Mouse (Mus musculus): Measurements from ENCODE around the gene Srd5a1.
"Not testable (repeated sequence)": the region's sequence is repeated elsewhere in the genome, so short reads cannot be mapped to it uniquely, and the experiment has no call there.

The Srd5a1 gene

DNA sequence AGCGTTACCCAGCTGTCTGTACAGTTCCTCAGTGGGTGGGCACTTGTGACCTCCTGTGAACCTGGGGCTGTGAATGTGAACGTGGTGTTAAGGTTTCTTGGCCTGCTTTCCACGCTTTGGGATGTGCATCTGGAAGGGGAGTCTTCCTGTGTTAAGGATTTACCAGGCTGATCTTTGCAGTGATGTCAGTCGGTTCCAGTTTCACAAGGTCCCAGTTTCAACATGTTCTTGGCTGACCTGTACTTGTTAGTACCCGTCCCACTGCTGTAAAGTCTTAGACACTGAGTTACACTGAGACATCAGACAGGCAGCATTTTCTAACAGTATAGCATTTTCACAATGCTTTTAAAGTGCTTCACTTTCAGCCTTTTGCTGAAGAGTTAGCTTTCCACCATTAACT, 12.6 kb upstream of the Srd5a1 start:
- DNase-seq = no peak

DNA sequence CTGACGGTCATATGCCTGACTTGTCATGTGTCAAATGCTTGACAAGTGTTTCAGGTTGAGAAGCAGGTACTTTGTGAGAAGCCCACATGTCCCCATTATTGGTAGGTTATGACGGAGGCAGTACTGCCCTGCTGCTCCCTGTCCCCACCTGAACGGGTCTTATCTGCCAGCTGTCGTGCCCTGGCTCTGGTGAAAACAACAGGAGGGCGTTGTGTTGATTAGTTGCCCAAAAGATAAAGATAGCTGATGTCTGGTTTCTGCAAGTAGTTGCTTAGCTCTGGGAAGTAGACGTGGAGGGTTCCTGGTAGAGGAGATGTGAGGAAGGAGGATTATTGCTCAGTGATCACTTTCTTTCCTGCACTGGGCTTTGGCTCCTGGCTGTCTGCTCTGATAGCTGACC, 5.5 kb upstream of the Srd5a1 start:
- no peak for DNase-seq

DNA sequence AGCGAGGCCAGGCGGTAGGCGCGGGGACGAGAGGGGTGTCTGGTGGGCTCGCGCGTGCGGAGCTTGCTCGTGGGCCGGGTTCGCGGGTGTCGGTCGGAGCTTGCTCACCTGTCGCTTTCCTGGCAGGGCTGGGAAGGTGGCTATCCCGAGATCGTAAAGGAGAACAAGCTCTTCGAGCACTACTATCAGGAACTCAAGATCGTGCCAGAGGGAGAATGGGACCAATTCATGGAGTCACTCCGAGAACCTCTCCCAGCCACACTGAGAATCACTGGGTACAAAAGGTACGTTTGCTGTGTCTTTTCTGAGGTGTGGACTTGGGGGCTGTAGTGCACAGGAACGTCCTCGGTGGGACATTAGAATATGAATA, 918 bp upstream of the Srd5a1 start:
- no peak for DNase-seq

DNA sequence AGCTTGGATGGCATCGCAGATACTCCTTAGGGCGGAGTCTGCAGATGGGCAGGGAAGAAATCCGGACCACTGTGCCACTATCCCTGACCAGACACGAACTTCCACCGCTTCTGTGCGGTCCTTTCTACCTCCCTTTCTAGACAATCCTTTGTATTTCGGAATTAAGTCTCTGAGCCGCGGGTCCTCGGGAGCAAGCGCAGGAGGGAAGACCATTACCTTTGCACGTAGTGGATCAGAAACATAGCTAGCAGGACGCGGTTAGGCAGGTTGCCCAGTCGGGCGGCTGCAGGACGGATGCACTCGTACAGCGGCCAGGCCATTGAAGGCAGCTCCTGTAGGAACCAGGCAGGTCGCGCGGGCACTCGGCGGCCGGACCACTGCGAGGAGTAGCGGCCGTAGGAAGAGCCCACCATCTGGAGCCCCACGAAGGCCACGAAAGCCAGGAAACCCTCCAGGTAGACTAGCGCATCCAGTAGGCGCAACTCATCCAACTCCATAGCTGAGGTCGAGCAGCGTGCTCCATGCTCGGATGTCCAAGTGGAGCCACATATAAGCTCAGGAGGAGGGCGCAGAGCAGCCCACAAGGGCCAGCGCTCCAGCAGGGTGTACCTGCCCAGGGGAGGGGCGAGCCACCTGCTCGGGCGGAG, 368 bp downstream of the Srd5a1 start:
- peak; percentile 62 for DNase-seq

DNA sequence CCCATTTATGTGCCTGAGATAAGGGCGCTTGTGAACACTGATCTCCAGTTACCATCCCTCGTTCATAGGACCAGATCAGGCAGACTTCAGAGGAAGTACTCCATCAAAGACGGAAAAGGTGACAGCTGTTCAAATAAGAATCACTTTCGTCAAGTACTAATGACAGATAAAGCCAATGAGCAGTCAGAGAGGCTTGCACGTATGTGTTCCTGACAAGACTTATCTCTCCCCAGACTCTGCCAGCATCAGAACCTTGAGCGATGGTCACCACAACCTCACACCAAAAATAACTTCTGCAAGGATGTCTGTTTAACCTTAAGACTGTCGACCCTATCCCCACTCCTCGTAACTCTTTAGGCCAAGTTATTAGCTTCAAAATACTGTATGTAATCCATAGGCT, 2.5 kb downstream of the Srd5a1 start:
- no peak for DNase-seq

DNA sequence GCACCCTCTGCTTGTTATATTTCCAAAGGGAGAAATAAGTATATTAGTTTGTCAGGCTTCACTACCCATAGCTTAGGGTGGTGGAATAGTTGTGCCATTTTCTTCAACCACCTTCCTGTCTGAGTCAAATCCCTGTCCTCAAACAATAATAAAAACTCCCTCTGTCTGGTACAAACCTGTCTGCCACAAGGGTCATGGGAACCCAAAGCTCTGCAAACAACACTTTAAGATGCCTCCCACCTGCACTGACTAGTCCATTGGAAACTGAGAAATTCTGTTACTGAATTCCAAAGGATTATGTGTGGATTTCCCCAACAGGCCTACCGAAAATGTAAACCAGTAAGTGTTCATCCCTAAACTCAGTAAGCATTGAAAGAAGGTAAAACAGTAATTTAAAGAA, 6.6 kb downstream of the Srd5a1 start:
- DNase-seq = no peak

DNA sequence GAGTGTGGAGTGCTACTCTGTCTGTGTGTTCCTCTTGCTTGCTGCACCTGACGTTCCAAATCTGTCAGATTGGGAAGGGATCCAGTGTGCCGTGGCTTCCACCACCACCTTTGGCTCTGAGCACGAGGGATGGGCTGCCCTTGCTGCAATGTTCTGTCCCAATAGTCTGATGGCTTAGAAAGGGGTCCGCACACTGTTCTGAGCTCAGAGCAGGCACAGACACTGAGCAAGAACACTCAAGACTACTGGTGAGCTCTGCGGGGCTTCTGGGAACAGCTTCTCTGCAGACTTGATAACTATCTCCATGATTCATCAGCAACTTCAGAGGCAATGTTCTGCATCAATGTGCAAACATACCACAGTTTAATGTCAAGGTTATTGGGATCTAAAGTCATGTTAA, 9.9 kb downstream of the Srd5a1 start:
- DNase-seq = no peak

DNA sequence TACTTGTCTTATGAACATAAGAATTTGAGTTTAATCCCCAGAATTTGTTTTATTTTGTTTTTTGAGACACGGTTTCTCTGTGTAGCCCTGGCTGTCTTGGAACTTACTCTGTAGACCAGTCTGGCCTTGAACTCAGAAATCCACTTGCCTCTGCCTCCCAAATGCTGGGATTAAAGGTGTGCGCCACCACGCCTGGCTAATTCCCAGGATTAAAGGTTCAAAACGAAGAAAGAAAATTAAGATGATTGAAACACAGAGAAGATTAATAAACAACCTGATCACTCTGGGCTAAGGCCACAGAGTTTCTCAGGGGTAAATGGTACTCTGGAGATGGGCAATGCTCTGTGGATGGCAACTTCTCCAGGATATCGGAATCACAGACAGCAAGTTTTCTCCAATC, 10.4 kb downstream of the Srd5a1 start:
- DNase-seq = not testable (repeated sequence)

DNA sequence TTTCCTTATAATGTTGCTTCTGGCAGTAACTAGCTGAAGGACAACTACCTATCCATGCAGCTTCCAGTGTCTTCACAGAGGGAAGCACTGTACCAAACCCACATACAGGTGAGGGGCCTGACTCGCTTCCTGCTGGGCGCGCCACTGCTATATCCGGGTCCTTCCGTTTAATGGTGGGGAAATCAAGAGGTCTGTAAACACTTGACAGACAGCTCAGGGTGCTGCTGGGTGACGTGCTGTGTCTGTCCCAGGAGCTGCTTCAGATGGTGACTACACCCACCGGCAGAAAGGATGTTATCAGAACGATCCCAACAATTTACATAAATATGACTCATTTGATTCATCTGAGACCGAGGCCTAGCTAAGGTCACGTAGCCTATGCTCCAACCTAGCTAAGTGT, 12.4 kb downstream of the Srd5a1 start:
- no peak for DNase-seq

DNA sequence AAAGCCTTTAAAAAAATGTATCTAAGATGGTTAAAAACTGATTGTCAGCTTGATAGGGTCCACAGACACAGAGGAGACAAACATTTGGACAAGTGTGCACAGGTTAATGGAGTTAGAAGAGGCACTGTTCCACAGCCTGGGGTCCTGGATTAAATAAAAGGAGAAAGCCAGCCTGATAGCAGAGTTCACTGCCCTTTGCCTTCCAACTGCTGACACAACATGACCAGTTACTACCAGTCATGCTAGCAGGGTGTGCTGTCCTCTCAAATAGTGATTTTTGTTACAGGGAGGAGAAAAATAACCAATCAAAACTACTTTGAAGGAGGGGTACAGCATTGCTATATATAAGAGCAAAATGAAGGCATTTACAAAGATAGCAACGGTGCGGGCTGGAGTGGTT, 14.7 kb downstream of the Srd5a1 start:
- no peak for DNase-seq

DNA sequence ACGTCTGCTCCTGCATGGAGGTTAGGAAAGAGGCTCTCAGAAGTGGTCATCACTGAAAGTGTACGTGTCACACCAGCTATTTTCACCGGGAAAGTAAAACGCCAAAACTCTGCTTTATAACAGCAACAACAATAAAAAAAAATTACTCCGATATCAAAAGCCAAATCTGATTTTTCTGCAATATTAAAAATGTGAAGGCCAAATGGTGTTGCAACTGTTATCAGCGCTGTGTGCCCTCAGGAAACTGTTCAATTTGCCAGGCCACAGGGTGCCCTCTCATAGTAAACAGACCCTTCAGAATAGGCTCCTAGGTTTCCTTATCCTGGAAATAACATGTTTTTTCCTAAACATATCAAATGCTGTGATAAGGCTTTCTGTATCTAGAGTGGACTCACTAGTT, 15.3 kb downstream of the Srd5a1 start:
- DNase-seq = no peak

DNA sequence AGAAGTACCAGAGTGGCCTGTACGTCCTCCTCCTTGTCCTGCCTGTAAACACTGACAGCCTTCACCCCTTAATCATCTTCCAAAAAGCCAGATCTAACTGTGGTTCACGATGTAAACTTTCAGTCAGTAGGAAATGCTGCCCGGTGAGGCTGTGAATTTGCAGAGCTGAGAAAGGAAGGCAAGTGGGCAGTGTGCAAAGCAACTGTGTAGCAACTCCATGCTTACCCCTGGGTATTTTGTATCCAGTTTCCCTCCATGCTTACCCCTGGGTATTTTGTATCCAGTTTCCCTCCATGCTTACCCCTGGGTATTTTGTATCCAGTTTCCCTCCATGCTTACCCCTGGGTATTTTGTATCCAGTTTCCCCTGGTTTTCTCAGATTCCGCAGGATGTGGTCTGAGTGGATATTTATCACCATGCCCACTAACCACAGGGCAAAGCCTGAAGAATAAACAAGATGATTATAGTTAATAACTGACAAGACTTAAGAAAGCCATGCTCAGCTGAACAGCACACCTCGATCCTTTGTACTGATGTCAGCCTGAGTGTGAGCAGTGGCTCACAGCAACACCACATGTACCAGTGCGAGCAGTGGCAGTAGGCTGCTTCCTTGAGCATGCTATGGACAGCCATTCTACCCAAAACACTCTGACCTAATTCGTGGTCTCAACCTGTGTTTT, 16.5 kb downstream of the Srd5a1 start:
- peak; percentile 19 for DNase-seq

DNA sequence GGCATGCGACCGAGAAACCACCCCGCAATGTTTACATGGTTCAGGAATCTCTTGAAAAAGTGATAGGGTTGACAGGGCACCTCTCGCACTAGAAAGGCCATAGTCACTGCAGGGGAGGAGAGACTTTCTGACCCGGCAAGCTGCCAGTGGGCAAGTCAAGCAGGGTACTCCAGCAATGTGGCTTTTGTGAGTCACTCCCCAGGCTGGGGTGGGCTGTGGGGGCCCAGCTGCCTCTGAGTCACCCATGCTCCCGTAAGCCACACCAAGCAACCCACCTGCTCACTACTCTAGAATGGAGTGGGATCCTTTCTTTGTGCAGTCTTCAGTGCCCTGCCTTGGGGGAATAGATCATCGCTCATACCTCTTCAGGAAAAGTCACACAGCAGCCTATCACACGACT, 17.8 kb downstream of the Srd5a1 start:
- no peak for DNase-seq

DNA sequence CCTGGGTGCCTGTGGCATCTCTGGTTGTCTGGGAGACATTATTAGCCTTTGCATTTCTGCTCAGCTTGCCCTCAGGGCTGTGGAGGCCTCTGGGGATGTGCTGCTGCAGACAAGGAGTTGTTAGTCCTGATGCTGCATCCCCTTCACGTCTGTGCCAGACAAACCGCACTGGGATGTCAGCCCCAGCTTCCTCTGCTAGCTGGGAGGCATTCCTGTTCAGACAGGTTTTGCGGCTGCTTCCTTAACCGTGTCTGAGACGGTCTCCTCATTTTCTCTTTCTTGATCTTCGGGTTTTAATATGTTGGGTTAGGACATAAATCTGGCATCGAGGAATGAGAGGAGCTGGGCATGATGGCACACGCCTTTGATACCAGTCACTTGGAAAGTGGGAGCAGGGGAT, 19.0 kb downstream of the Srd5a1 start:
- DNase-seq = no peak

DNA sequence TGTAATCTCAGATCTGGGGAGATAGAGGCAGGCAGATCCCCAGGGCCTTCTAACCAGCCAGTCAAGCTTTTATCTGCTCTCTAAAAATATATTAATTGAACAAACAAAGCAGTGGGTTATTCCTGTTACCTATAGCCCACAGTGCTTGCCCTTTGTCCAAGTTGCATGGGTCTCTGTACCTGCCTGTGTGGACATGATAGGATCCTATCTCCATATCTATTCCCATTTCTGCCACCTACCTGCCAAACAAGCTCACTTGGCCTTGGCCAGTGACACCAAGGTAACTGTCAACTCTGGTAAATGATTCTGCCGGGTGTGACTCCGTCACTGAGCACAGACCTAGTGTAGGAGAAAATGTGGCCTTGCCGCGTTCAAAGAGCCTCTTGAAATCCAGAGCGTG, 19.9 kb downstream of the Srd5a1 start:
- DNase-seq = no peak

DNA sequence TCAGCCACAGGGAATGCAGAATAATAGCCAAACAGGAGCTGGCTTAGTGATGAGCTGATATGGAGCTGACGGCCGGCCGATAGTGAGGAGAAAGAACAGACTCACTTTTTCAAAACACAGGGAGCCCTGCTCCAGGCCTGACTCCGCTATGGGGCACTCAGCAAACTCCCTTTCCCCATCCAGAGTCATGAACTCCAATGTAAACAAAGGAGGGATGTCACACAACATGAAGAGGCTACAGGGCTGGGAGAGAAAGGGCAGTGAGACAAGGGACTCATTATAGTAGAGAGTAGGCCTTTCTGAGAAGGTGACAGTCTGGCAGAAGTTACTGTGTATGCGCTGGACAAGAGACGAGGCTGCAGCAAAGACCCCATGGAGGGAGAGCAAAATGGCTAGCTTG, 23.0 kb downstream of the Srd5a1 start:
- no peak for DNase-seq

DNA sequence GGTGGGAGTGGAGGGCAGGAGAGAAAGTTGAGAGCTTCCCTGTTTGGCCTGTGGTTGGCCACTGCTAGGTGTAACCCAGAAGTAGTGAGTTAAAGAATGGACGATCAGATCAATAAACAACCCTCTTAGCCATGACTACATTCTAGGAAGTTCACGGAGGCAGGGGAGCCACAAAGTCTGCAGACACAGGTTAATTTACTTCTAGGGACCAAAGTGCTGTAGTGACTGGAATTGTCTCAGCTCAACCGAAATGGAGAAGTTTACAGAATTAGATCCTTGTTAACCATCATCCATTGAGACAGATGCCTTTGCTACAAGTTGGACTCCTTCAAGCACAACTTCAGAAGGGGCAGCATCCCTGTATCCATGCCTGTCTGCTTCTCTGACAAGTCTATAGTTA, 23.4 kb downstream of the Srd5a1 start:
- no peak for DNase-seq

DNA sequence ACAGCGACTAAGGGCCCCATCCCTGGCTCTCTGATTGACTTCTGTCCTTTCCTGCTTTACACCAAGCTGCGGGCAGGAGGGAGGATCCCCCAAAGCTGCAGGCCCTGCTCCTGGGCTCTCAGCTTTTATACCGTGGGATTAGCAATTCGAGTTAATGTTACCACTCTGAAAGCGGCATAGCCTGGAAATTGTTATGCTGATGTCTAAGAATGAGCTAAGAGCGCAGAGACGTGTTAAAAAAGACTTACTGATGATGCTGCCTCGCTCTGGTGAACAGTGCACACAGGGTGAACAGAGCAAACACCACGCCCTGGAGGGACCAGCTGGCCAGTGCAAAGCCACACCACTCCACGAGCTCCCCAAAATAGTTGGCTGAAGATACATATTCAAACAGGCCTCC, 24.9 kb downstream of the Srd5a1 start:
- no peak for DNase-seq

DNA sequence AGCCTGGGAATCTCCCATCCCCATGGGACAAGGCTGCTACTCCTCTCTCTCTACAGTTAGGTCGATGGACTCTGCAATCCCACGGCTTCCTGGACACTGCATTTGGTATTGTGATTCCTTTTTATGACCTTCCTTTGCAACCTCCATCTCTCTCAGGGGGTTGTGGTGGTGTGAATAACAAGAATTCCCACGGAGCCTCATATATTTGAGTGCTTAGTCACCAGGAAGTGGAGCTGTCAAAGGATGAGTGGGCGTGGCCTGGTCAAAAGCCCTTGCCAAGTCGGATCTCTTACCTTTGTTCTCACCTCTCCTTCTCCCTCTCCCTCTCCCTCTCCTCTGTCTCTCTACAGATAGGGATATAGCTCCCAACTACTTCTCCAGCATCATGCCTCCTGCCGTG, 25.4 kb downstream of the Srd5a1 start:
- DNase-seq = peak; percentile 40

DNA sequence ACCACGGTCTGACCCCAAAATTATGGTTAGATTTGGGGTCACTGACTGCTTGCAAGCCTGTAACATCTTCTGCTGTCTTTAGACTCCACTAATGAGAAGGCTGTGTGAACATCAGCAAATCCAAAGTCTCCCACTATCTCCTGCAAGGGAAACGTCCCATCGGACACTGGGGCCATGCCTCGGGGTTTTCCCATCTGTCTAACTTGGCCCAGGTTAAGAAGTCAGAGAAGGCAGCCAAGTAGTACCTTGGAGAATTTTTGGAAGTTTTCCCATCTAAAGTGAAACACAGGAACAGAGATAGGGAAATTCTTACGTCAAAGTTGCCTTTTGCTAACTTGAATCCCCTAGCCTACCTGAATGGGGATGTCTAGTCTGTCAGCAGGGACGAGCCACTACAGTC, 27.7 kb downstream of the Srd5a1 start:
- no peak for DNase-seq

DNA sequence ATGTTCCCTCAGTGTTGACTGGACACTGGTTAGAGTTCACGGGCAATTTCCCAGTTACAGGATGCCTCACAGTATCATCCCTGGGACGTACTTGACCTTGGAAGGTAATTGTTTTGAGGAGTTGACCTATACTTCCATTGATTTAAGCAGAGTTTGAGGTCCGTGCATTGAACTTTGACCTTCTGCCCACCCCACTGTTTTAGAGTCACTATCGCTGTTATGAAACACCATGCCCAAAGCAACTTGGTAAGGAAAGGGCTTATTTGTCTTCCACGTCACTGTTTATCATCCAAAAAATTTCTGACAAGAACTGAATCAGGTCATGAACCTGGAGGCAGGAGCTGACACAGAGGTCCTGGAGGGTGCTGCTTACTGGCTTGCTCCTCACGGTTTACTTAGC, 28.8 kb downstream of the Srd5a1 start:
- no peak for DNase-seq

DNA sequence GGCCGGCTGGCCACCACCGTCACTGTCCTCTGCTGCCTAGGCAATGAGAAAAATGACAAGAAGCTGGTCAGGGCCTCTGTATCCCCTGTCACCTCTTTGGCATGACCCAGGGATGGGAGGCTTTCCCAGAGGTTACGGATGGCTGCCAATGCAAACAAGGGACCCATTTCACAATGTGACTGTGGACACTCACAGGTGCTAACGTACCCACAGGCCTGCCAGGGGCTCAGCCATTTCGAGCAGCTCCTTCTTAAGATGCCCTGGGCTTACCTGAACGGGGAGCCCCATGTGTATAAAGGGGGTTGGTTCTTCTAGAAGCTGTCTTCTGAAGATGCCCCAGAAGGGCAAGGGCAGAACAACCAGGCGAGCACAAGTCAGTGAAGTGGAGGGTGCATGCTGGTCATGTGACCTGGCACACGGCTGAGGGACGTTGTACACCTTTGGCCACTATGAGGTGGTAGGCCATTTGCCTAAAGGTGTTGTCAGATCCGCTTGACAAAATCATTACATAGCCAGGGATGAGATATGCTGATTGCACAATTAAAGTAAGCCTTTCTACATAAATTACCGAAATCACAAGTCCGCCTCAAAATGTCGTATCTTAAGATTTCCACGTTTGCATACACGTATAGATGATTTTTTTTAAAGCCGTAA, 33.9 kb downstream of the Srd5a1 start:
- no peak for DNase-seq

DNA sequence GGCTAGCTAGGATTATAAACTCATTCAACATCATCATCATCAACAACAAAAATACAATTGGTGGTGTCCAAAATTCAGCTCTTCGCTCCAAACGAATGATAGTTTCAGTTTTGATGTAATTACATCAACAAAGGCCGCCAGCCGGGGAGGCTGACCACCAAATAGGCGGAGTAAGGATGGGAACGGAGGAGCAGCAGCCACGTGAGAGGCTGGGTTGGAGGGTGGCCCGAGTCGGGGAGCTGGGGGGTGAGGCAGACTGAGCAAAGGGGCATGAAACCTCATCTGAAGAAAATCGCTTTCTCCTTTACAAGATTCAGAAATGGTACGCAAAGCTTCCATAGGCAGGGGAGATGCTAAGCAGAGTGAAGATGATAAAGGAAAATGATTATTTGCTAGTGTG, 34.6 kb downstream of the Srd5a1 start:
- DNase-seq = no peak

DNA sequence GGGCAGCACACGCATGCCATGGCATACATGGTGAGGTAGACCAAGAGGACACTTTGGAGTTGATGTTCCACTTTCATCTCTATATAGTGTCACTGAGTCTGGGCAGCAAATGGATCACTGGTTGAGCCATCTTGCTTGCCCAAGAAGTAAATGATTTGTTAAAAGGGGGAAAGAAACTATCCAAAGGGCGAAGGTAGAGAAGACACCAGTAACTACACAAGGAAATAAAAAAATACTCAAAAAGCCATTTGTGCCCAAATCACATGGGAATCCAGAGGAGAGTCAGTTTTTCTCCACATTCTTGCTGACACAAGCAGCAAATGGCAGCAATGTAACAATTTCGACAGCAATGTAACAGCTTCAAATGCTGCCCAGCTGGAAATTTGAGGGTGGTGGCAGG, 38.6 kb downstream of the Srd5a1 start:
- no peak for DNase-seq

DNA sequence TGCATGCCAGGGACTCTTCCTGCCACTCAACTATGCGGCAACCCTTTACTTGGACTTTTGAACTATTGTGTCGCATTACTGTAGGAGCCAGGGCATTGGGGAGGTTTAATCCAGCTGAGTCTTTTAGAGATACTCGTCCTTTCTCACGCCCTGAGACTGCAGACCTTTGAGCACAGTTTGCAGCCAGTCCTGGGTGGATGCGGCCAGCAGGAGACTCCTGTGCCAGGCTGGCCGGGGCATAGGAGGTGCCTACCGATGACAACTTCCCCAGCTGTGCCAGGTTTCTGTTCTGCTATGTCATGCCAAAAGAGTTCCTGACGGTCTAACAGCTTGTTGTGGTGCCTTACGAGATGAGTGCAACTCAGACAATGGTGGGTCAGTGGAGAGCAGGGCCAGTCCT, 42.0 kb downstream of the Srd5a1 start:
- peak; percentile 49 for DNase-seq

Data from kidney, postnatal 14 days (tissue).